Mouse (Mus musculus) retina, postnatal 7 days (tissue): ENCODE data around the gene Pigc.

Experiments
- DNase-seq: peaks from one replicate; pipeline ENCODE4 v3.0.0-alpha.2; 2012; ENCODE audit warnings: low read depth, low spot score

Pigc gene

DNA sequence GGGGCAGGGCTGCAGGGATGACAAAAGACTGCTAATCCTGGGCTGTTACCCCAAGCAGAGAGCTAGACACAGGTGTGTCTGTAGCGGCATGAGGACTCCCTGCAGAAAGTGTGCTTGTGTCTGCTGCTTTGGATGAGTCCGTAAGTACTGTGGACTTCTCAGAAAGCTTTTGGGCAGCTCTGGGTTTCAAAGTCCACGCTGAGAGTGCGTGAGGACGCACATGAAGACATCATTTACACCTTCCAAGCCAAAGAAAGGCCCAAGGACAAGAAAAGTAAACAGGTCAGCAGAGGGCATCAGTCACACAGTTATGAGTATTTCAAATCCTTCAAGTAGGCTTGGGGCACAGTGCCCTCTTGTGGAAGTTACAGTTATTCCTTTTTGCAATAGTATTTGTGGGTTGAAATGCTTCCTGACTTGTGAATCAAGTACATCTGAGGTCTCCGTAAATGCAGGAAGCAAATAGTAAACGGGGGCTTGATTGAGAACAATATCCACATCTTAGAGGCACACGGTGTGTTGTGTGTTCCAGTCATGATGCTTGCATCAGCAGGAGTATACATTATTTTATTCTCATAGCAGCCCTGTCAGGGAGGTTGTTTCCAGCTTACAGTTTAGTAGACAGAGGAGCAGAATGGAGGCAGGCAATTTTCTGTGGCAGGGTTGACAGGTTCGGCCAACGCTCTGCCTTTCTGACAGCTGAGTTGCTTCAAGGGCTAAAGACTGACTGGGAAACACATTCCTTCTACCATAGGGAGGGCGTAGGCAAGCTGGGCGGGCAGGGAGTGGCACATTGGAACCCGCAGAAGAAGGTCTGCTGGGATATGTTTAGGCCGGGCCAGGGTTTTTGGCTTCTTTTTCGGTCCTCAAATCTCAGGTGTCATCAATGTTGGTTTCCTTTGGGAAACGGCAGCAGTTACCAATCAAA, 7.5 kb downstream of the Pigc start:
- DNase-seq = peak; percentile 64

GRCm38 (mm10) chr1:161977331-161977730, 8.3 kb downstream of the Pigc start:
- no peak for DNase-seq

DNA sequence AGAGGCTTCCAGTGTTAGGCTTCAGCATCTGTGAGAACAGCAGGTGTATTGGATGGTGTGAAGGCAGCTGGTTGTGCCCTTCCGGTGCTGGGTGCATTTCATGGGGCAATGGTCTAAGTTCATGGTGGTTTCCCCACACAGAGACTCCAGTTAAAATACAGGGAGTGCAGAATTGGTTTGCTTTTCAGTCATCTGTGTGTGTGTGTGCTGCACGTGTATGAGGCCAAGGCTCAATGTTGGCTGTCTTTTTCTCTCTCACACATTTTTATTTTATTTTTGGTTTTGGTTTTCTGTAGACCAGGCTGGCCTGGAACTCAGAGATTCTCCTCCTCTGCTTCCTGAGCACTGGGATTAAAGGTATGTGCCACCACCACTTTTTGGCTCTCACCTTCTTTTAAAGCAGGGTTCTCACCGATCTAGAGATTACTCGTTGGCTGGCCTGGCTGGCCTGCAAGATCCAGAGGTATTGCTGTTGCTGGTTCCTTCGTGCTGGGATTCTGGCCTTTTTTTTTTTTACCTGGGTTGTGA, 9.3 kb downstream of the Pigc start:
- DNase-seq = no peak

- DNase-seq = no peak
Observed at GRCm38 (mm10) chr1:161979536-161979935, 10.6 kb downstream of the Pigc start, which contains the start of gene 4930558K02Rik. Gene 4930558K02Rik (minus strand): TSS chr1:161979636.

DNA sequence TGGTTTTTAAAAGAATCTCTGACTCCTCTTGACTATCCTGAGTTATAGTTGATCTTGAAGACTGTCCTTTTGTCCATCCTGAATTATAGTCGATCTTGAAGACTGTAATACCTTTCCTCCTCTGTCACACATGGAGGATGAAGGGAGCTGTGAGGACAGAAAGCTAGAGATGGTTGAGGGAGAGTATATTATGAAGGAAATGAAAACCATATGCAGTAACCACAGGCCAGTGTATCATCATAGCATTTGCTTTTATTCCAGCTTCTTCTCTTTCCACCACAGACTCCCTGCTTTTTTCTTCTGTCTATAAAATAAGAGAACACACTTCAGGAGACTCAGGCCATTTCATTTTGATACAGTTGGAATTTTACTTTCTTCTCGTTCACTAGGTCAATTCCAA, 11.1 kb downstream of the Pigc start:
- DNase-seq = no peak

GRCm38 (mm10) chr1:161980626-161981298, 11.8 kb downstream of the Pigc start:
- no peak for DNase-seq

DNA sequence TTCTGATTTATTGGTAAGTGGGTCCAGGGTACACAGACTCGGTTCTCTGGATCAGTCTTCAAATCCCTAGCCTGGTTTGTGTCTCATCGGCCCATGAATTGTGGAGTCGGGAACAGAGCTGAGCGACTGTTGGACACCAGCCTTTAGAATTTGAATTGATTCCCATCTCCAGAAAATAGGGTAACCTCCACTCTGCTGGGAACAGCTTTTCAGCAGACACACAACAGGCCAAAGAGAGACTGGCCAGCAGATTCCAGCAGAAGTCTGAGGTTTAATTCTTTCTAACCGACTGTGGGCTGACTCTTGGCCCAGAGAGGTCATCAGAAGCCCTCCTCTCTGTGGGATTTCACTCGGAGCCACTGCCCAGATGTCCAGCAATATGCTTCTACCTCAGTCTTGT, 14.5 kb downstream of the Pigc start:
- DNase-seq = no peak

- DNase-seq = no peak
Observed at GRCm38 (mm10) chr1:161983979-161984566, 15.1 kb downstream of the Pigc start.

GRCm38 (mm10) chr1:161990684-161991578, 21.9 kb downstream of the Pigc start:
- no peak for DNase-seq

DNA sequence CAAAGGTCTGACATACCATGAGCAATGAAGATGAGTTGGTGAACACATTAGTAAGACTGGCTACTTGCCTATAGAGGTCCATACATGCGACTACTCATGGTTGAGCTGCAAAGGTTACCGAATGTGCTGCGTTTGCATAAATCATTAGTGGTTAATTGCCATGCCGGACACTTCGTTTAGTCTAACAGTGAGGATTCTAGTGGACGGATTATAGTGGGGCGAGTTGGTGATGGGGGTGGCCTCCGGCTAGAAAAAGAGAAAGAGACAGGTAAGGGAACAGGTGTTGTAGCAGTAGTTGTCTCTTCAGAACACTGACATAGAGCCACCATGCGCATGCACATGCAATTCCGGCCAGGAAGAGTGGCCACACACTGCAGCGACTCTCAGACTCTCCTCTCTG, 22.9 kb downstream of the Pigc start:
- no peak for DNase-seq

DNA sequence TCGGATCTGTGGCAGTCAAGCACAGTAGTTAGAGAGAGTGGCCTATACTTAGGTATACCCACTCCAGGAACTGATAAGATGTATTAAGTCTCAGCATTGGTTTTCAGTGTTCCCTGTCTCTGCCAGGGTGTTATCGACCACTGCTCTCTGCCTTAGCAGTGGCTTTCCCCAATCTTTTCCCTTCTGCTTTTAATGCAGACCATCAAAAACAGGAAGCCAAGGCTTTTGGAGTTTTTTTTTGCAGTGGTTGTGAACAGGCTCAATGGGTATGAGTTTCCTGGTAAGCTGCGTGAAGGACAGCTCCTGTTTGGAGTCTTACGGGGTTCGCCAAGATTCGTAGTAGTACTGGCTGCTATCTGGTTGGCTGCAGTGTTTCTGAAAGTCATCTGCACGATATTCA, 23.4 kb downstream of the Pigc start:
- no peak for DNase-seq

- no peak for DNase-seq
Observed at GRCm38 (mm10) chr1:161998781-161999180, 29.8 kb downstream of the Pigc start.

- no peak for DNase-seq
Observed at GRCm38 (mm10) chr1:161999338-161999737, 30.4 kb downstream of the Pigc start.

DNA sequence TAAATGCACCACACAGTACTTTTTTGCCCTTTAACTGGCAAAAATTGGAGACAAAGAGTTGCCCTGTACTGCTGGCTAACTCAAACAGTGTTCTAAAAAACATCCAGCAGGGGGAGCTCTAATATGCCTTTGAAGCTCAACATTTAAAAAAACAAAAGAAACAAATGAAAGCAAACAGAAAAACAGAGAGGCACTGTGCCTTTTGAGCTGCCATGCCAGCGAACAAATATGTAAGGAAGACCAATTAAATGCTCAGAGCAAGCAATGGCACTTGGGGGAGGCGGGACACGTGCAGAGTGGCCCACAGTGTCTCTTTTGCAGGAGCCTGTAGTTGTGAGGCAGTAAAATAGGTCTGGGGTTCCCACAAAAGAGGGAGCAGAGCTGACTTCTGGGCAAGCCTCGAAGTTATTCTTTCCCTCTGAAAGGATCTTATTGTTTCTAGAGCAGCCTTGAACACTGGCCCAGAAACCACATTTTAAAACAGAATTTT, 30.9 kb downstream of the Pigc start:
- DNase-seq = peak; percentile 56

GRCm38 (mm10) chr1:162001328-162001727, 32.3 kb downstream of the Pigc start:
- no peak for DNase-seq

DNA sequence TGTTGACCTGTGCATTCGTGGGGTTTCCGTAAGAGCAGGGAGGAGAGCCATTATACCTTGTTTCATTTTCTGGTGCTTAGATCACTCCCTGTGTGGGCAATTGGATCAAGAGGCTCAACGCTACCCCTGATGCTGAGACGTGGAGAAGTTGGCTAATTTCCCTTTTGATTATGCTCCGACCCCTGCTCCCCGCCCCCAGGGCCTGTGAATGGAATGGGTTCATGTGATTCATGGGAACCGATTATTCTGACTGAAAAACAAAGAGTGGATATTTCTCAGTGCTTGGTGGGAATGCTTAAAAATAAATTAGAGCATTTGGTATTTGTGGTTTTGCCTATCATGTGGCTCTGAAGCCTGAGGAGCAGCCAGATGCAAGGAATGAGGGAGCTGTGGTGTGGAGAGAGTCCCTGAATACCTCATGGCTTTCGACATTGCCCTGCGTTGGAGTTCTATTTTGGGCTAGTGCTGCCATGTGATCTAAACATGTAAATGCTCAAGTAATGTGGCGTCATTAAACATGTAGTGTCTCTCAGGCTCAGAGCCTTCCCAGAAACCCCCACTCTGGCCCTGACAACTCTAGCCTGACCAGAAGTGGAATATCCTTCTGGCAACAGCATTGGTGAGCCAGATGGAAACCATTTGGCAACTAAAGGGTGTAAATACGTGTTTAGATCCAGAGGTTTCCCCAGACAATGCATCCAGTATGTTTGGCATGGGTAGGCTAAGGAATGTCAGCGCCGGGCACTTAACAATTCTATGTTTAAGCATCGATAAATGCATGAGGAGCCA, 34.9 kb downstream of the Pigc start:
- no peak for DNase-seq

GRCm38 (mm10) chr1:162004518-162004780, 35.5 kb downstream of the Pigc start:
- DNase-seq = no peak

- DNase-seq = no peak
Observed at GRCm38 (mm10) chr1:162004821-162005770, 36.1 kb downstream of the Pigc start.

GRCm38 (mm10) chr1:162006109-162006508, 37.1 kb downstream of the Pigc start:
- DNase-seq = no peak
